Mouse (Mus musculus): ENCODE measurements around the gene Atp8b5. TPM values are rescaled to one million over a fixed set of nuclear protein-coding genes. Genes with fewer than 3 reads are reported as not detected.

Gene Atp8b5
- polyA plus RNA-seq, 1 experiment from 2014 or later, result 0.29 TPM

DNA sequence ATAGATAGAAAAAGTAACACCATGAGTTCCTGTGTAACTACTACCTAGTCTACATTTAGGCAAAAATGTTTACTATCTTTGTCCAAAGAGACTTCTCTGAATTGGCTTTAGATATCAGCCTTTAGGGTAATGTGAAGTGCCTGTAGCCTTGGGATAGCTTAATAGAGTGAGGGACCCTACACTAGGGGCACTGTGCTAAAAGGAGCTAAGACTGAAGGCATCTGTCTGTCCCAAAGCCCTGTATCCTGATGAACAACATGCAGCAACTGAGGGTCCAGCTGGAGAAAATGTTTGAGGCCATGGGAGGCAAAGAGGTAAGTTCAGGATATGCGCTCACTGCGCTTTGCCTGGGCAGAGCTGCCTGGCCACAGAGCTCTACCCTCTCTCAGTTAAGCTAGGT is 9.9 kb upstream of the Atp8b5 start:
- WGBS, result 98% methylated on average over 2 of the region's 2 CpGs
- H3K4me3 ChIP-seq, result no peak overlapping the region
- no peaks in the 10 kb centered on the region for H3K36me3 ChIP-seq
- peaks cover 7% of the 10 kb centered on the region; the same call in 1 of the 2 replicates for H3K4me1 ChIP-seq
- H3K9me3 ChIP-seq, result no peaks in the 10 kb centered on the region
- no peak overlapping the region for H3K9ac ChIP-seq
- H3K27ac ChIP-seq, result no peak overlapping the region
- ATAC-seq (ENCODE audit: borderline replicate concordance, extremely low read depth, low FRiP score, low TSS enrichment), result no peak
- H3K27me3 ChIP-seq, result no peaks in the 10 kb centered on the region
- H3K4me2 ChIP-seq, result no peak overlapping the region

- Histone ChIP-seq H3K36me3 (no peaks in the 10 kb centered on the region), H3K27me3 (no peaks in the 10 kb centered on the region), H3K4me1 (peaks cover 7% of the 10 kb centered on the region; the same call in 1 of the 2 replicates), H3K4me3 (no peak overlapping the region), H3K9ac (no peak overlapping the region), H3K9me3 (no peaks in the 10 kb centered on the region), H3K4me2 (no peak overlapping the region), H3K27ac (no peak overlapping the region)
- 71% methylated on average over 4 of the region's 4 CpGs for WGBS
- ATAC-seq (ENCODE audit: borderline replicate concordance, extremely low read depth, low FRiP score, low TSS enrichment), result no peak
These were observed 8.4 kb upstream of the Atp8b5 start for GRCm38 (mm10) chr4:43258556-43258955.

GRCm38 (mm10) chr4:43259435-43259834 is 7.5 kb upstream of the Atp8b5 start:
- ATAC-seq (ENCODE audit: borderline replicate concordance, extremely low read depth, low FRiP score, low TSS enrichment), result no peak
- Histone ChIP-seq H3K27me3 (no peaks in the 10 kb centered on the region), H3K9me3 (no peaks in the 10 kb centered on the region), H3K4me2 (no peak overlapping the region), H3K9ac (no peak overlapping the region), H3K4me1 (peaks cover 7% of the 10 kb centered on the region; the same call in 1 of the 2 replicates), H3K27ac (no peak overlapping the region), H3K4me3 (no peak overlapping the region), H3K36me3 (no peaks in the 10 kb centered on the region)
- 57% methylated on average over 3 of the region's 3 CpGs for WGBS

GRCm38 (mm10) chr4:43260096-43260495 is 6.9 kb upstream of the Atp8b5 start:
- Histone ChIP-seq H3K4me2 (no peak overlapping the region), H3K9ac (no peak overlapping the region), H3K27me3 (no peaks in the 10 kb centered on the region), H3K9me3 (no peaks in the 10 kb centered on the region), H3K4me1 (peaks cover 7% of the 10 kb centered on the region; the same call in 1 of the 2 replicates), H3K36me3 (no peaks in the 10 kb centered on the region), H3K4me3 (no peak overlapping the region), H3K27ac (no peak overlapping the region)
- ATAC-seq (ENCODE audit: borderline replicate concordance, extremely low read depth, low FRiP score, low TSS enrichment), result no peak
- WGBS, result 47% methylated on average over 5 of the region's 5 CpGs

DNA sequence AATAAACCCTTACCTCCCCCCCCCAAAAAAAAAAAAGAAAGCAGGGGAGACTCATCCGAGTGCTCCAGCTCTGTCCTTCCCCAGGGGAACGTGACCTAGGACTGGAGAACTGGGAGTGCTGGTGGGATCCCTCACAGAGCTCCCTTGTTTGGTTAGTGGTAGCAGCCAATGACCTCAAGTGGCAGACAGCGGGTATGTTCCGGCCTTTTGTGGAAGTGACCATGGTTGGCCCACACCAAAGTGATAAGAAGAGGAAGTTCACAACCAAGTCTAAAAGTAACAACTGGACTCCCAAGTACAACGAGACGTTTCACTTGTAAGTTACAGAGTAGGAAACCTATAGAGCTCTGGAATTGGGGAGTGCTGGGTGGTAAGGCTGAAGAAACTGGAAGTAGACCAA is 4.1 kb upstream of the Atp8b5 start:
- peaks cover 13% of the 10 kb centered on the region for H3K4me1 ChIP-seq
- no peak overlapping the region for H3K9ac ChIP-seq
- no peaks in the 10 kb centered on the region for H3K27me3 ChIP-seq
- H3K27ac ChIP-seq, result no peak overlapping the region
- H3K4me3 ChIP-seq, result no peak overlapping the region
- no peaks in the 10 kb centered on the region for H3K36me3 ChIP-seq
- WGBS, result 81% methylated on average over 6 of the region's 6 CpGs
- no peak for ATAC-seq (ENCODE audit: borderline replicate concordance, extremely low read depth, low FRiP score, low TSS enrichment)
- H3K9me3 ChIP-seq, result no peaks in the 10 kb centered on the region
- no peak overlapping the region for H3K4me2 ChIP-seq

- Histone ChIP-seq H3K9ac (no peak overlapping the region), H3K4me1 (peaks cover 7% of the 10 kb centered on the region; the same call in 1 of the 2 replicates), H3K27ac (no peak overlapping the region), H3K9me3 (no peaks in the 10 kb centered on the region), H3K4me3 (no peak overlapping the region), H3K4me2 (no peak overlapping the region), H3K36me3 (no peaks in the 10 kb centered on the region), H3K27me3 (no peaks in the 10 kb centered on the region)
- 38% methylated on average over 2 of the region's 2 CpGs for WGBS
- ATAC-seq (ENCODE audit: borderline replicate concordance, extremely low read depth, low FRiP score, low TSS enrichment), result no peak
These were observed 813 bp upstream of the Atp8b5 start for GRCm38 (mm10) chr4:43266146-43266545.

DNA sequence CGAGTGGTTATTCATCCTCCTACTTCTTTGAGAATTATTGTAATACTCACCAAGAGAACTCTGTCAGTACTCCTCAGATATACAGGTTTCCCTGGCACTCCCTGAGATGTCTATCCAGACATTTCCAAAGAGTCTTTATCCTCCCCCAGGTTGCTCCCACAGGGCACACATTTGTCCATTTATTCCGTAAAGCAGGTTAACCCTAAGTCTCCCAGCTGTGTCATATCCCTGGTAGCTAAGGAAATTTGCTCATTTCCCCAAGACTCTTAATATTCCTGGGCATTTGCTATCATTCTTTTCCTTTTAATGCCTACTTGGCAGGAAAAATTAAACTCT is 332 bp downstream of the Atp8b5 start:
- H3K4me2 ChIP-seq, result peak overlapping the region; percentile 57
- 9% methylated on average over 2 of the region's 2 CpGs for WGBS
- no peak overlapping the region for H3K9ac ChIP-seq
- peak overlapping the region; percentile 28; the same call in 1 of the 2 replicates for H3K4me3 ChIP-seq
- peaks cover 7% of the 10 kb centered on the region; the same call in 1 of the 2 replicates for H3K4me1 ChIP-seq
- H3K36me3 ChIP-seq, result no peaks in the 10 kb centered on the region
- H3K27ac ChIP-seq, result no peak overlapping the region
- ATAC-seq (ENCODE audit: borderline replicate concordance, extremely low read depth, low FRiP score, low TSS enrichment), result no peak
- no peaks in the 10 kb centered on the region for H3K27me3 ChIP-seq
- no peaks in the 10 kb centered on the region for H3K9me3 ChIP-seq

DNA sequence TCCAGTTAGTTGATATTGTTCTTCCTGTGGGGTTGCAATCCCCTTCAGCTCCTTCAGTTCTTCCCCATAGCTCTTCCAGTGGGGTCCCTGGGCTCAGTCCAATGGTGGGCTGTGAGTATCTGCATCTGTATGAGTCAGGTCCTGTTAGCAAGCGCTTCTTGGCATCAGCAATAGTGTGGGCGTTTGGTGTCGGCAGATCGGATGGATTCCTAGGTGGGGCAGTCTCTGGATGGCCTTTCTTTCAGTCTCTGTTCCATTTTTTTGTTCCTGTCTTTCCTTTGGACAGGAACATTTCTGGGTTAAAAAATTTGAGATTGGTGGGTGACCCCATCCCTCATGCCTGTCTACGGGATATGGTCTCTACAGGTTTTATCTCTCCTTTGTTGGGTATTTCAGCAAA is 18.5 kb downstream of the Atp8b5 start:
- ATAC-seq (ENCODE audit: borderline replicate concordance, extremely low read depth, low FRiP score, low TSS enrichment), result no peak
- H3K4me2 ChIP-seq, result no peak overlapping the region
- H3K36me3 ChIP-seq, result no peaks in the 10 kb centered on the region
- H3K27me3 ChIP-seq, result no peaks in the 10 kb centered on the region
- H3K4me1 ChIP-seq, result no peaks in the 10 kb centered on the region
- H3K9me3 ChIP-seq, result no peaks in the 10 kb centered on the region
- H3K9ac ChIP-seq, result no peak overlapping the region
- H3K4me3 ChIP-seq, result no peak overlapping the region
- H3K27ac ChIP-seq, result no peak overlapping the region
- 87% methylated on average over 5 of the region's 5 CpGs for WGBS

GRCm38 (mm10) chr4:43287305-43287704 is 20.3 kb downstream of the Atp8b5 start:
- WGBS, result 73% methylated on average over 3 of the region's 3 CpGs
- Histone ChIP-seq H3K27ac (no peak overlapping the region), H3K9me3 (no peaks in the 10 kb centered on the region), H3K4me3 (no peak overlapping the region), H3K27me3 (no peaks in the 10 kb centered on the region), H3K9ac (no peak overlapping the region), H3K36me3 (no peaks in the 10 kb centered on the region), H3K4me1 (no peaks in the 10 kb centered on the region), H3K4me2 (no peak overlapping the region)
- no peak for ATAC-seq (ENCODE audit: borderline replicate concordance, extremely low read depth, low FRiP score, low TSS enrichment)

GRCm38 (mm10) chr4:43294001-43294400 is 27.0 kb downstream of the Atp8b5 start:
- Histone ChIP-seq H3K4me3 (no peak overlapping the region), H3K9ac (no peak overlapping the region), H3K27ac (no peak overlapping the region), H3K36me3 (no peaks in the 10 kb centered on the region), H3K9me3 (no peaks in the 10 kb centered on the region), H3K27me3 (no peaks in the 10 kb centered on the region), H3K4me1 (no peaks in the 10 kb centered on the region), H3K4me2 (no peak overlapping the region)
- WGBS, result 27% methylated on average over 6 of the region's 6 CpGs
- no peak; the same call in 1 of the 2 replicates for ATAC-seq (ENCODE audit: borderline replicate concordance, extremely low read depth, low FRiP score, low TSS enrichment)

DNA sequence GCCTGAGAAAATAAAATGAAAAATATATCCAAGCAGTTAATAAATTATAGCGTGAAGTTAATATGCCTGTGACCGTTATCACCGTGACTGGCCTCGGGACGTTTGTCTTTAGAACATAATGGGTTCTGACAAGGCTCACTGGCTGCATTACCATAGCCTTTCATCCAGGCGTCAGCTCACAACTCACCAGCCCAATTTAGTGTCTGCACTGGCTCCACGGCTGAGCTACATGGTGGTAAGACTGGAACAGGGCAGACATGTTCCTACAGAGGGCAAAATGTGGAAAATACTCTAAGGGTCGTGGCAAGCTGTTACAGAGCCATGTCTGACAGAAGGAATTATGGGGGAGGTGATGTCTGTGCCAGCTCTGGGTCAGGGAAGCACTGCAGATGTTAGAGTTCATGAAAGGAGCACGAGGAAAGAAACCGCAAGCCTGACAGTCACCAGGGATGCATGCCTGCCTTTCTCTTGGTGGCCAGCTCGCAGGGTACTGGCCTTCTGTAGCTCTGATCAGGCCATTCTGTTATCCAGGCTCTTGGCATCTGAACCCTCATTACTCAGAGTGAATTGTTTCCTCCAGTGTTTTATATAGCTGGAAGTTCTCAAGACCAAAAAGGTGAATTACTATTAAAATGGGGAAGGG is 42.9 kb downstream of the Atp8b5 start:
- H3K9me3 ChIP-seq, result no peaks in the 10 kb centered on the region
- no peak overlapping the region for H3K4me2 ChIP-seq
- H3K4me1 ChIP-seq, result no peaks in the 10 kb centered on the region
- H3K4me3 ChIP-seq, result no peak overlapping the region
- WGBS, result 42% methylated on average over 11 of the region's 11 CpGs
- no peaks in the 10 kb centered on the region for H3K36me3 ChIP-seq
- no peaks in the 10 kb centered on the region for H3K27me3 ChIP-seq
- H3K9ac ChIP-seq, result no peak overlapping the region
- H3K27ac ChIP-seq, result no peak overlapping the region
- ATAC-seq (ENCODE audit: borderline replicate concordance, extremely low read depth, low FRiP score, low TSS enrichment), result no peak

- Histone ChIP-seq H3K27me3 (no peaks in the 10 kb centered on the region), H3K4me3 (no peak overlapping the region), H3K36me3 (no peaks in the 10 kb centered on the region), H3K9me3 (no peaks in the 10 kb centered on the region), H3K4me1 (no peaks in the 10 kb centered on the region), H3K4me2 (no peak overlapping the region), H3K9ac (no peak overlapping the region), H3K27ac (no peak overlapping the region)
- 69% methylated on average over 4 of the region's 4 CpGs for WGBS
- ATAC-seq (ENCODE audit: borderline replicate concordance, extremely low read depth, low FRiP score, low TSS enrichment), result no peak
These were observed 54.6 kb downstream of the Atp8b5 start for GRCm38 (mm10) chr4:43321536-43321935.

- no peak overlapping the region for H3K4me2 ChIP-seq
- no peak for ATAC-seq (ENCODE audit: borderline replicate concordance, extremely low read depth, low FRiP score, low TSS enrichment)
- 81% methylated on average over 14 of the region's 14 CpGs for WGBS
- no peaks in the 10 kb centered on the region for H3K36me3 ChIP-seq
- no peak overlapping the region for H3K9ac ChIP-seq
- H3K4me1 ChIP-seq, result no peaks in the 10 kb centered on the region
- H3K27ac ChIP-seq, result no peak overlapping the region
- H3K4me3 ChIP-seq, result no peak overlapping the region
- no peaks in the 10 kb centered on the region for H3K9me3 ChIP-seq
- H3K27me3 ChIP-seq, result no peaks in the 10 kb centered on the region
These were observed 55.4 kb downstream of the Atp8b5 start for GRCm38 (mm10) chr4:43322336-43322735.
